Mouse (Mus musculus) liver, postnatal 0 days (tissue): ENCODE measurements around the gene Ntng1.

Source experiments
- CTCF ChIP-seq: sonication (generic); IDR thresholded peaks from 2 replicates; pipeline ENCODE4 v1.5.1; 2016; ENCODE audit warnings: antibody characterized with exemption, low read depth
- EP300 ChIP-seq: IDR thresholded peaks from 2 replicates; pipeline ENCODE4 v1.6.1; 2016; ENCODE audit warnings: antibody characterized with exemption, low read depth, mild to moderate bottlenecking

GRCm38 (mm10) chr3:109765141-109765540 is 378.7 kb downstream of the Ntng1 start:
- no peak for TF ChIP-seq CTCF
- no peak for TF ChIP-seq EP300
